Mouse (Mus musculus) megakaryocyte, embryonic 14.5 days (primary cell): Measurements from ENCODE around the gene C1qtnf4.

Experiments used
- FLI1 ChIP-seq: IDR thresholded peaks from 2 replicates; pipeline ENCODE4 v1.6.1; 2012; ENCODE audit warnings: low read length, inconsistent platforms, mixed read lengths
- GATA1 ChIP-seq: IDR thresholded peaks from 3 replicates; pipeline ENCODE4 v1.6.1; 2012; ENCODE audit warnings: mixed read lengths, low read length, inconsistent platforms, borderline replicate concordance

- no peak for TF ChIP-seq GATA1
- no peak for TF ChIP-seq FLI1
Observed at GRCm38 (mm10) chr2:90910861-90911260, 25.2 kb downstream of the C1qtnf4 start.
